Mouse (Mus musculus): ENCODE measurements around the gene Pecr.
"Not testable (repeated sequence)": the region's sequence is repeated elsewhere in the genome, so short reads cannot be mapped to it uniquely, and the experiment has no call there.

The Pecr gene

DNA sequence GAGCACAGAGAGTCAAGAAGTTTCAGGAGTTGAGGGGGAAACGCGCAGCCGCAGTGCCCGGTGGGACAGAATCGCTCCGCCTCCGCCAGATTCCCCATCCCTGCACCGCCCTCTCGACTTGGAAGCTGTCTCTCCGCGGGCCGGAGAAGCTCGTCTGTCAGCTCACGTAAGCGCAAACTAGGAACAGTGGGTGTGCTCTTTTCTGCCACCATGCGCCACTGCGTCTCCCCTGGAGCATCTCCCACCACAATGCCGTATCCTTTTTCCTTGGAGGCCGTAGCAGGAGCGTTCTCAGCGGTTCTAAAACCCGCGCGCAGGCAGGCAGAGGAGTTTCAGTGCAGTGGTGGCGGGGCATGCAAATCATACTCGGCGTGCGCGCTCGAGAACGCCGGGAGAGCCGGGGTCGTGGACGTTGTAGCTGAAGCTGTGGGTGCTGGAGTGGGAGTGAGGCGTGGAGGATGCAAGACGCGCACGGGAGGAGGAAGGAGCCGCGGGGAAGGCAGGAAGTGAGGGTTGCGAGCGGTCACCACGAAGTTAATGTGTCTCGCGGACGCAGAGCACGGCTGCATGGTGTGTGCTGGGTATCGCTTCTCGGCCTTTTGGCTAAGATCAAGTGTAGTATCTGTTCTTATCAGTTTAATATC lies 47.6 kb downstream of the Pecr start:
- DNase-seq (ENCODE audit: low read depth, low spot score) = peak; percentile 49

- not testable (repeated sequence) for DNase-seq (ENCODE audit: low read depth, low spot score)
Measured at GRCm38 (mm10) chr1:72232592-72232991, 51.5 kb downstream of the Pecr start.

DNA sequence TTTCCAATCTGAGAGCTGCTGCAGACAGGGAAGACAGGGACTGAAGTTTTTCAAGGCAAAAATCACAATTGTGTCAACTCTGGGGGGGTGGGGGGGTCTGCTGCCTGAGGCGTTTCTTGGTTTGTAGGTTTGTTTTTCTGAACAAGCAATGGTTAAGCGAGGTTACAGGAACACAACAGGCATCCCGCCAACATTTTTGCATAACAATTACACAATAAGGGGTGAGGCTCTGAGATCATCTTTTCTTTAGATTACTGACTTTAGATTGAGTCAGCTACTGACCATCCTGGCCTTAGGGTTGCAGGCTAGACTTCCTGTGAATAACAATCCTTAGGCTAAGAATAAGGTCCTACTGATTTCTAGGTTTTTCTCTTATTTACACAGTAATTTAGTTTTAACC lies 55.1 kb downstream of the Pecr start:
- no peak for DNase-seq (ENCODE audit: low read depth, low spot score)

- no peak for DNase-seq (ENCODE audit: low read depth, low spot score)
Measured at GRCm38 (mm10) chr1:72227546-72227945, 56.6 kb downstream of the Pecr start.

GRCm38 (mm10) chr1:72226887-72227481 lies 57.1 kb downstream of the Pecr start:
- DNase-seq (ENCODE audit: low read depth, low spot score) = no peak

DNA sequence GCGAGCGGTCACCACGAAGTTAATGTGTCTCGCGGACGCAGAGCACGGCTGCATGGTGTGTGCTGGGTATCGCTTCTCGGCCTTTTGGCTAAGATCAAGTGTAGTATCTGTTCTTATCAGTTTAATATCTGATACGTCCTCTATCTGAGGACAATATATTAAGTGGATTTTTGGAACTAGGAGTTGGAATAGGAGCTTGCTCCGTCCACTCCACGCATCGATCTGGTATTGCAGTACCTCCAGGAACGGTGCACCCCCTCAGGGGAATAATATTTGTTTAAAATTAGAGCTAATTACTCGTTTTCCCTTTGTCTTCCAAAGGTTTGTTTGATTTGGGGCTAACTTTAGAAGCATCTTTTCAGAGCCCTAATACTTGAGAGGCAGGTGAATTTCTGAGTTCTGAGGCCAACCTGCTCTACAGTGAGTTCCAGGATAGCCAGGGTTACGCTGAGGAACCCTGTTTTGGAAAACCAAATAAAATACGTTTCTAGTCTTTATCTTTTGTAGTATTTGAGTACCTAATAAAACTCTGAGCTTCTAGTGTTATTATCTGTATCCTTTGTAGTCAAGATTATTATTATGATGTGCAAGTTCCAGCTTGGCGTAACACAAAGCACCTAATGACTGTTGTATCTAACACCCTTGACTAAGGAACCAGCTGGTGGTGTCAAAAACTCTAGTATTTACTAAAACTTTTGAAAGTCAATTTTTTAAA lies 57.8 kb downstream of the Pecr start:
- DNase-seq (ENCODE audit: low read depth, low spot score) = peak; percentile 40

DNA sequence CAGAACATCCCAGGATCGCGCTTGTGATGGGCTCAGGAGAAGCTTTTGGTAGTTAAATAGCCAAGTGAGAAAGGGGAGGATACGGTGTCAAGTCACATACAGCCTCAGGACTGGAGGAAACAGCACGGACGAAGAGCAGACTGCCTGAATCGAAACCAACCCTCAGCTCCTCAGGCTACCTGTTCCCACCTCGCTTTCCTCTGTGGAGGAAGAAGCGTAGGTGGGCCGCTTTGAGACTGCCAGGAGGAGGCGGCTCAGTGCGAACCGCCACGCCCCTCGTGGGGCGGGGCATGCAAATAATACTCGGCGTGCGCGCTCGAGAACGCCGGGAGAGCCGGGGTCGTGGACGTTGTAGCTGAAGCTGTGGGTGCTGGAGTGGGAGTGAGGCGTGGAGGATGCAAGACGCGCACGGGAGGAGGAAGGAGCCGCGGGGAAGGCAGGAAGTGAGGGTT lies 58.4 kb downstream of the Pecr start:
- peak; percentile 76 for DNase-seq (ENCODE audit: low read depth, low spot score)

DNA sequence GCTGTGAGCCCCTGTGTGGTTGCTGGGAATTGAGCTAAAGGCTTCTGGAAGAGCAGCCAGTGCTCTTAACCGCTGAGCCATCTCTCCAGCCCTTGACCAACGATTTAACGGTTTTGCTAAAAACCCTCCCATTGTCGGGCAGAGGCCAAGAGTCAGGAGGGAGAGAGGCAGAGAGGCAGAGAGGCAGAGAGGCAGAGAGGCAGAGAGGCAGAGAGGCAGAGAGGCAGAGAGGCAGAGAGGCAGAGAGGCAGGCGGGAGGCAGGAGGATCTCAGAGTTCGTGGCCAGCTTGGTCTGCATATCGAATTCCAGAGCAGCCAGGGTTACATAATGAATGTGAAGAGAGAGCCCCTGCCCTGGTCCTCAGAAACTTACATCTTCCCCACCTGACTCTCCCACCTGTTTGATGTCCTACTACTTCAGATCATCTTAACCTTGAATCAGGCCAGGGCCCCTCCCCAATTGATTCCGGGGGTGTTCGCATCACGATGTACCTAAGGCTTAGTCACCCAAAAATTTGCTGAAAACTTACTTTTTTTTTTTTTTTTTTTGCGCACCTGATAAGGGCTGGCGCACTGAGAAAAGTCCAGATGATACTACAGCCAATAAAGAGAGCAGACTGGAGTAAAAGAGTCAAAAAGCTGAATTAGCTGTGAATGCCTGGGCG lies 58.9 kb downstream of the Pecr start:
- DNase-seq (ENCODE audit: low read depth, low spot score) = no peak

GRCm38 (mm10) chr1:72220008-72220407 lies 64.1 kb downstream of the Pecr start:
- peak; percentile 76 for DNase-seq (ENCODE audit: low read depth, low spot score)

DNA sequence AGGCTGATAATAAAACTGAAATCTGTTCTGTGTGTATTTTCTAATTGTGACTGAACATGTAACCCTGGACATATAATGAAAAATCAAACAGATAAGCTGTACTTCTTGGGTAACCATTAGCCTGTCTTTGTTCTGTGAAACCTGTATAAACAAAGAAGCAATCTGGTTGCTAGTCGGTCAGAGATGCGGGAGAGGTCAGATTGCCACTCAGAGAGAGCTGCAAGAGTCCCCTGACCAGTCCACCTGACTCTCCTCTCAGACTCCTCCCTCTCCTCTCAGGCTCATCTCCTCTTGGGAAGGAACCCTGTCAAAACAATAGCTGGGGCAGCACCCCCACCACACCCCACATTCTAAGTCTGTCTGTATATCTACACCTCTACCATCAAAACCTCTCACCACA lies 65.0 kb downstream of the Pecr start:
- DNase-seq (ENCODE audit: low read depth, low spot score) = no peak

DNA sequence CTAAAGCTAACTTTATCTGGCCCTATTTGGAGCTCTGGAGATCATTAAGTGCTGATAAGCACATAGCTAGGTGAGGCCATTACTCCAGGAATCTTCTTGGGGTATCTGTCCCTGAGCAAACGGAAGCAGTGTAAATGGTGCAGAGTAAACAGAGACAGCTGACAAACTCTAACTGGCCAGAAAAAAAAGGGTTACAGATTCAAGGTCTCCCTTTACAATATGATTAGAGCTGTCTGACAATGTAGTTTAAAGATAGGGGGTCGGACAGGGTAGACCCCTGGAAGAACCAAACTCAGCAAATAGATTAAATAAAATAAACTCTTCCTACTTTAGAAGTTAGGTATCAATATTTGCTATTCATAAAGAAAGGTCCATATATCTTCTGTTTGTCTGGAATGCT lies 65.5 kb downstream of the Pecr start:
- DNase-seq (ENCODE audit: low read depth, low spot score) = no peak

DNA sequence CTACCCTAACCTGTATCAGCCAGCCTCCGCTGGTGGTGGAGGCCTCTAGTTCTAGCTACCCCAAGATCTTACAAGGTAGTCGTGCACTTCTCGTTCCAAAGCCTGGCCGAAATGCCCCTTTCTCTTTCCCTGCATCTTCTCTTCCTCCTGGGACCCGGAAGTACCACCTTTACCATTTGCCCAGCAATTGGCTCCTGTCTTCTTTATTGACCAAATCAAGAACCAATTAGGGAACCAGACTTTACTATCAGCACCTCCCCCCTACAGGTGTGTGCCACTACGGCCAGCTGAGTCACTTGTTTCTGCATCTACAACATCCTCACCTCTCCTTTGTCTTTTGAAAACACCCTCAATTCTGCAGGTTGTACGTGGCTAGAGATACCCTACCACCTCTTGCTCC lies 67.4 kb downstream of the Pecr start:
- DNase-seq (ENCODE audit: low read depth, low spot score) = no peak

- DNase-seq (ENCODE audit: low read depth, low spot score) = no peak
Measured at GRCm38 (mm10) chr1:72215174-72215573, 68.9 kb downstream of the Pecr start.

DNA sequence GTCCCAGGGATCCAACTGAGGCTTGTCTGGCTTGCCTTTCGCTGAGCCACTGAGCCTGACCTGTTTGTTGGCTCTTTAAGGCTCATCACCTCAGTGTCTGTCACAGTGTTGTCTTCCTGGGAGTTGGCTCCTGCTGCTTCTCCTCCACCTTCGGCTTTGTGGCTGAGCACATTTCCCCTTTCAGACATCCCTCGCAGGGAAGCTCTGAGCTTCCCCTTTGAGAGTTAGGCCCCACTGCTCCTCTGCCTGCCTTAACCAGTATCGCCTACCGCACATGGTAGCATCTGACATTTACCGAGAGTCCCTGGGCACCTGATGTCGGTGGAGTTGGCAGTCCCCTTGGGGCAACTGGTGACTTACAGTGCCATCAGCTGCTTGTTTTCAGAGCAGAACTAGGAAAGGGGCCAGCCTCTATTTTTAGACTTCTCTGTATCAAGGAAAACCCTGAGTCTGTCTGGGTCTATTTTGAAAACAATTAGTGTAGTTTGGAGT lies 69.6 kb downstream of the Pecr start:
- DNase-seq (ENCODE audit: low read depth, low spot score) = no peak

- DNase-seq (ENCODE audit: low read depth, low spot score) = no peak
Measured at GRCm38 (mm10) chr1:72213954-72214353, 70.2 kb downstream of the Pecr start.

- DNase-seq (ENCODE audit: low read depth, low spot score) = peak; percentile 82
Measured at GRCm38 (mm10) chr1:72211701-72212699, 72.1 kb downstream of the Pecr start, which contains the start of gene Mreg. TSS of gene Mreg (minus strand) at chr1:72212307.

- DNase-seq (ENCODE audit: low read depth, low spot score) = no peak
Measured at GRCm38 (mm10) chr1:72210803-72211679, 73.1 kb downstream of the Pecr start.
